Mouse (Mus musculus): ENCODE results near the gene Adamts13.
A peak's percentile ranks its signal among the peaks of the same experiment; 100 is the strongest.

The Adamts13 gene

GRCm38 (mm10) chr2:26973116-26973515 is at the start of gene Adamts13:
Gene Adamts13, plus strand, starts transcription at chr2:26973416.
- no peak for DNase-seq (ENCODE audit: extremely low read depth, insufficient read length, low spot score)

GRCm38 (mm10) chr2:26927745-26928476 is 45.3 kb upstream of the Adamts13 start:
- no peak for DNase-seq (ENCODE audit: extremely low read depth, insufficient read length, low spot score)

GRCm38 (mm10) chr2:26930390-26930789 is 42.8 kb upstream of the Adamts13 start:
- DNase-seq (ENCODE audit: extremely low read depth, insufficient read length, low spot score): peak; percentile 44

GRCm38 (mm10) chr2:26932473-26933303 is 40.5 kb upstream of the Adamts13 start:
- DNase-seq (ENCODE audit: extremely low read depth, insufficient read length, low spot score): peak; percentile 61

GRCm38 (mm10) chr2:26933304-26934055 is 39.7 kb upstream of the Adamts13 start, which contains the start of the genes Surf4 and Stkld1:
Gene Surf4, minus strand, starts transcription at chr2:26933928.
Gene Stkld1, plus strand, starts transcription at chr2:26934047.
- DNase-seq (ENCODE audit: extremely low read depth, insufficient read length, low spot score): peak; percentile 90

- no peak for DNase-seq (ENCODE audit: extremely low read depth, insufficient read length, low spot score)
Observed at GRCm38 (mm10) chr2:26935286-26935685, 37.9 kb upstream of the Adamts13 start.

GRCm38 (mm10) chr2:26936425-26936824 is 36.8 kb upstream of the Adamts13 start:
- no peak for DNase-seq (ENCODE audit: extremely low read depth, insufficient read length, low spot score)

GRCm38 (mm10) chr2:26941539-26941938 is 31.7 kb upstream of the Adamts13 start:
- DNase-seq (ENCODE audit: extremely low read depth, insufficient read length, low spot score): no peak

- DNase-seq (ENCODE audit: extremely low read depth, insufficient read length, low spot score): no peak
Observed at GRCm38 (mm10) chr2:26943253-26943652, 30.0 kb upstream of the Adamts13 start.

GRCm38 (mm10) chr2:26950411-26950810 is 22.8 kb upstream of the Adamts13 start:
- DNase-seq (ENCODE audit: extremely low read depth, insufficient read length, low spot score): no peak

GRCm38 (mm10) chr2:26951346-26951905 is 21.8 kb upstream of the Adamts13 start:
- DNase-seq (ENCODE audit: extremely low read depth, insufficient read length, low spot score): no peak

- DNase-seq (ENCODE audit: extremely low read depth, insufficient read length, low spot score): no peak
Observed at GRCm38 (mm10) chr2:26952193-26952592, 21.0 kb upstream of the Adamts13 start.

GRCm38 (mm10) chr2:26952866-26953265 is 20.4 kb upstream of the Adamts13 start:
- DNase-seq (ENCODE audit: extremely low read depth, insufficient read length, low spot score): no peak

- no peak for DNase-seq (ENCODE audit: extremely low read depth, insufficient read length, low spot score)
Observed at GRCm38 (mm10) chr2:26954735-26955395, 18.4 kb upstream of the Adamts13 start.

- no peak for DNase-seq (ENCODE audit: extremely low read depth, insufficient read length, low spot score)
Observed at GRCm38 (mm10) chr2:26956811-26957487, 16.3 kb upstream of the Adamts13 start.

- no peak for DNase-seq (ENCODE audit: extremely low read depth, insufficient read length, low spot score)
Observed at GRCm38 (mm10) chr2:26957488-26957859, 15.7 kb upstream of the Adamts13 start.

- DNase-seq (ENCODE audit: extremely low read depth, insufficient read length, low spot score): no peak
Observed at GRCm38 (mm10) chr2:26960756-26961155, 12.5 kb upstream of the Adamts13 start.

GRCm38 (mm10) chr2:26963923-26964723 is 9.1 kb upstream of the Adamts13 start, which contains the start of gene Rexo4:
Gene Rexo4, minus strand, starts transcription at chr2:26964386.
- DNase-seq (ENCODE audit: extremely low read depth, insufficient read length, low spot score): peak; percentile 91

Measured in 3134 (cell line).